ENCODE assay signal across 9 mouse cellular contexts in genomic region chr7:16018016-16018810, GRCm38 (mm10). TPM values are rescaled to one million over a fixed set of nuclear protein-coding genes. Genes with fewer than 3 reads are reported as not detected.
DNase-seq lines count a peak whose midpoint lies in the region; ATAC-seq and TF ChIP-seq lines count a peak whose summit lies in the region.
"Had no signal": no experiment of that assay in that cellular context is flagged by ENCODE, and none has a peak within 500 bp of the region (broad histone marks: within the 10 kb centered on the region; RNA-seq: fewer than 3 reads in every experiment).

No protein-coding gene starts in this region.

- no peak overlapping the region for H3K4me3 ChIP-seq in intestine, embryonic 15.5 days (replicated peaks)
- H3K4me3 ChIP-seq in lung, postnatal 0 days (ENCODE audit: low read depth, low read length), result no peak overlapping the region
- H3K4me3 ChIP-seq in forebrain, embryonic 10.5 days, result no peak overlapping the region
- H3K4me3 ChIP-seq: limb, embryonic 12.5 days had no signal

- WGBS in intestine, embryonic 15.5 days, result 72% methylated on average over 9 of the region's 9 CpGs
- WGBS in lung, postnatal 0 days, result 47% methylated on average over 9 of the region's 9 CpGs
- 86% methylated on average over 9 of the region's 9 CpGs for WGBS in forebrain, embryonic 10.5 days

- no peak overlapping the region for H3K9ac ChIP-seq in intestine, embryonic 15.5 days
- H3K9ac ChIP-seq in lung, postnatal 0 days (replicated peaks; ENCODE audit: low read depth), result no peak overlapping the region
- H3K9ac ChIP-seq: limb, embryonic 12.5 days had no signal

- ATAC-seq in intestine, embryonic 15.5 days, result peak; percentile 41; the same call in 1 of the 2 replicates
- peak; percentile 95 for ATAC-seq in lung, postnatal 0 days

- H3K27ac ChIP-seq in intestine, embryonic 15.5 days, result 0 out of 2 replicates have a peak overlapping the region, but pooled peaks have one; percentile 2
- H3K27ac ChIP-seq in lung, postnatal 0 days (ENCODE audit: low read length), result peak overlapping the region; percentile 63
- no peak overlapping the region for H3K27ac ChIP-seq in forebrain, embryonic 10.5 days
- H3K27ac ChIP-seq: limb, embryonic 12.5 days had no signal

- H3K4me2 ChIP-seq in intestine, embryonic 15.5 days (replicated peaks), result no peak overlapping the region
- H3K4me2 ChIP-seq in lung, postnatal 0 days (replicated peaks; ENCODE audit: low read depth, low read length), result no peak overlapping the region
- H3K4me2 ChIP-seq: limb, embryonic 12.5 days had no signal

- H3K27me3 ChIP-seq in intestine, embryonic 15.5 days (replicated peaks), result no peaks in the 10 kb centered on the region
- H3K27me3 ChIP-seq in lung, postnatal 0 days (replicated peaks; ENCODE audit: insufficient read depth, low read length), result no peaks in the 10 kb centered on the region
- no peaks in the 10 kb centered on the region for H3K27me3 ChIP-seq in forebrain, embryonic 10.5 days (ENCODE audit: poor library complexity, severe bottlenecking)
- H3K27me3 ChIP-seq: limb, embryonic 12.5 days had no signal

- peak; percentile 78 for DNase-seq in 416B (ENCODE audit: low read depth)
- peak; percentile 73 for DNase-seq in T-cell, adult 2 months (ENCODE audit: low spot score)
- peak; percentile 79 for DNase-seq in lung, postnatal 0 days (ENCODE audit: low spot score)
- DNase-seq in thymus, adult 18-20 months, result peak; percentile 38 to 64
- no peak for DNase-seq in forebrain, embryonic 10.5 days (ENCODE audit: extremely low spot score, low spot score)
- DNase-seq in frontal cortex, postnatal 10 days (ENCODE audit: low spot score in 2 of 2), result no peak
- DNase-seq in right cerebral cortex, postnatal 14 days, result no peak

- no peaks in the 10 kb centered on the region for H3K9me3 ChIP-seq in intestine, embryonic 15.5 days
- no peaks in the 10 kb centered on the region for H3K9me3 ChIP-seq in lung, postnatal 0 days (ENCODE audit: low read length)
- H3K9me3 ChIP-seq in forebrain, embryonic 10.5 days, result no peaks in the 10 kb centered on the region
- H3K9me3 ChIP-seq: limb, embryonic 12.5 days had no signal

- H3K4me1 ChIP-seq in intestine, embryonic 15.5 days (replicated peaks), result peaks cover 11% of the 10 kb centered on the region; the same call in 1 of the 2 replicates
- H3K4me1 ChIP-seq in lung, postnatal 0 days (ENCODE audit: insufficient read depth, low read depth, low read length), result no peaks in the 10 kb centered on the region; the same call in 1 of the 2 replicates
- H3K4me1 ChIP-seq in forebrain, embryonic 10.5 days, result peaks cover 7% of the 10 kb centered on the region

- peak; percentile 66 for TF ChIP-seq EP300 in lung, postnatal 0 days (IDR thresholded peaks at IDR 0.05)

- H3K36me3 ChIP-seq in intestine, embryonic 15.5 days, result no peaks in the 10 kb centered on the region
- H3K36me3 ChIP-seq in lung, postnatal 0 days (ENCODE audit: insufficient read depth, low read length), result no peaks in the 10 kb centered on the region
- peaks cover 23% of the 10 kb centered on the region for H3K36me3 ChIP-seq in forebrain, embryonic 10.5 days (replicated peaks)

- no peak for TF ChIP-seq CTCF in lung, postnatal 0 days (IDR thresholded peaks at IDR 0.05)

RNA-seq across cellular contexts. Expression of gene Bicra, which starts 29.5 kb away (rescaled TPM):
- polyA plus RNA-seq in intestine, embryonic 15.5 days (2015; fragmentation: Nextera tagmentation; extraction: Ambion mirVana), result 4.9 and 5.4 TPM in 2 replicates
- 2.3 and 3.1 TPM in 2 replicates for polyA plus RNA-seq in lung, postnatal 0 days (2015; fragmentation: Nextera tagmentation; extraction: Ambion mirVana)
- polyA plus RNA-seq in forebrain, embryonic 10.5 days (2016; fragmentation: Nextera tagmentation; extraction: Ambion mirVana), result 7.0 and 7.7 TPM in 2 replicates

RNA-seq across cellular contexts. Expression of gene Zfp541, which starts 43.4 kb away (rescaled TPM):
- 0.03 and 0.06 TPM in 2 replicates for polyA plus RNA-seq in intestine, embryonic 15.5 days (2015; fragmentation: Nextera tagmentation; extraction: Ambion mirVana)
- polyA plus RNA-seq in lung, postnatal 0 days (2015; fragmentation: Nextera tagmentation; extraction: Ambion mirVana), result not detected in 2 replicates
- polyA plus RNA-seq in forebrain, embryonic 10.5 days (2016; fragmentation: Nextera tagmentation; extraction: Ambion mirVana), result 0.10 TPM in 1 of 2 replicates, not detected in the other
- polyA plus RNA-seq: limb, embryonic 12.5 days had no signal

RNA-seq across cellular contexts. Expression of gene Ehd2, which starts 50.8 kb away (rescaled TPM):
- polyA plus RNA-seq in intestine, embryonic 15.5 days (2015; fragmentation: Nextera tagmentation; extraction: Ambion mirVana), result 42.3 and 50.9 TPM in 2 replicates
- polyA plus RNA-seq in lung, postnatal 0 days (2015; fragmentation: Nextera tagmentation; extraction: Ambion mirVana), result 92.2 and 113 TPM in 2 replicates
- polyA plus RNA-seq in forebrain, embryonic 10.5 days (2016; fragmentation: Nextera tagmentation; extraction: Ambion mirVana), result 10.1 and 11.2 TPM in 2 replicates

Comparison
In these comparisons a context has a peak if more than half of its experiments do, and no peak if none do; other contexts are left out.
1. DNase-seq: peak in 416B (single experiment), T-cell, adult 2 months (single experiment), lung, postnatal 0 days (single experiment) and thymus, adult 18-20 months (2 of 2); none in forebrain, embryonic 10.5 days (single experiment), frontal cortex, postnatal 10 days (0 of 2) and right cerebral cortex, postnatal 14 days (single experiment).